Comparison of ENCODE assay signal across 9 mouse cellular contexts in the genomic region with DNA sequence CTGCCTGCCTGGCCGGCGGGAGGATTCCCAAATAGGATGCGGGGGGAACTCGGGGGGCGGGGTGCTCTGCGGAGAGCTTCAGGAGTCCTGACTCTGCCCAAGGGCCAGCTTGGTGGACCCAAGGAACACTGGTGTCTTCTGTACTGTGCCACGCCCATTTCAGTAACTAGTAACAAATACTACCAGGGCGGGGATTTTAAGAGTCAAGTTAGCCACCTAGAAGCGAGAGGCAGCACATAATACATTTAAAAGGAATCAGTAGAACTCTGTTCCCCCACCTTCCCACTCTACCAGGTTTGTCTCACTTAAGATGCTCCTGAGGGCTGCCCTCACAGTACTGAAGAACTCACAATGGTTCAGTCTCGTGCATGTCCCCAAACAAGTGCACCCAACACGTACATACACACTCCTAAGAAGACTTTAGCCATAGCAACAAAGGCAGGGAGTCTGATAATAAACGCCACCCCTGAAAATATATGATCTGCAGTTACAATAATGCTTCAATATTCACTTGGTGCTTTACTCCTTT.
A peak's percentile ranks its signal among the peaks of the same experiment; 100 is the strongest.
DNase-seq lines count a peak whose midpoint lies in the region; ATAC-seq and TF ChIP-seq lines count a peak whose summit lies in the region.
"Had no signal": no experiment of that assay in that cellular context is flagged by ENCODE, and none has a peak within 500 bp of the region (broad histone marks: within the 10 kb centered on the region; RNA-seq: fewer than 3 reads in every experiment).

No protein-coding gene starts in this region.

- H3K36me3 ChIP-seq in embryonic facial prominence, embryonic 15.5 days = no peaks in the 10 kb centered on the region
- no peaks in the 10 kb centered on the region for H3K36me3 ChIP-seq in hindbrain, embryonic 16.5 days (ENCODE audit: control insufficient read depth, insufficient read depth, low read length)
- no peaks in the 10 kb centered on the region for H3K36me3 ChIP-seq in midbrain, embryonic 15.5 days (replicated peaks)

- H3K27me3 ChIP-seq in embryonic facial prominence, embryonic 15.5 days = no peaks in the 10 kb centered on the region
- H3K27me3 ChIP-seq in hindbrain, embryonic 16.5 days (replicated peaks; ENCODE audit: control insufficient read depth, insufficient read depth, low read length) = no peaks in the 10 kb centered on the region
- no peaks in the 10 kb centered on the region for H3K27me3 ChIP-seq in midbrain, embryonic 15.5 days (replicated peaks)

- no peak for DNase-seq in layer of hippocampus, adult 2 months (ENCODE audit: low spot score in 2 of 2)
- DNase-seq in layer of hippocampus, postnatal 36 days = no peak
- DNase-seq in spleen, postnatal 10 days (ENCODE audit: low spot score in 2 of 2) = no peak
- no peak for DNase-seq in Muller cell, postnatal 12 days (ENCODE audit: inconsistent ontology term)
- no peak for DNase-seq in left cerebral cortex, postnatal 14 days (ENCODE audit: low spot score in 2 of 2)

- H3K27ac ChIP-seq in layer of hippocampus, adult 2 months = peak overlapping the region; percentile 57; the same call in 1 of the 2 replicates
- H3K27ac ChIP-seq in embryonic facial prominence, embryonic 15.5 days (replicated peaks) = peak overlapping the region; percentile 66
- H3K27ac ChIP-seq in hindbrain, embryonic 16.5 days (ENCODE audit: low read depth, low read length) = no peak overlapping the region; the same call in 1 of the 2 replicates
- peak overlapping the region; percentile 87 for H3K27ac ChIP-seq in midbrain, embryonic 15.5 days

- H3K4me2 ChIP-seq in embryonic facial prominence, embryonic 15.5 days (replicated peaks) = peak overlapping the region; percentile 51
- peak overlapping the region; percentile 60 for H3K4me2 ChIP-seq in hindbrain, embryonic 16.5 days (ENCODE audit: low read length)
- H3K4me2 ChIP-seq in midbrain, embryonic 15.5 days = peak overlapping the region; percentile 50

- no peak for TF ChIP-seq CTCF in layer of hippocampus, adult 2 months (conservative IDR thresholded peaks at IDR 0.05)

- H3K4me1 ChIP-seq in embryonic facial prominence, embryonic 15.5 days = no peaks in the 10 kb centered on the region
- H3K4me1 ChIP-seq in hindbrain, embryonic 16.5 days (ENCODE audit: control insufficient read depth, insufficient read depth, low read depth, low read length) = no peaks in the 10 kb centered on the region
- no peaks in the 10 kb centered on the region for H3K4me1 ChIP-seq in midbrain, embryonic 15.5 days

- H3K4me3 ChIP-seq in layer of hippocampus, adult 2 months = peak overlapping the region; percentile 65
- H3K4me3 ChIP-seq in embryonic facial prominence, embryonic 15.5 days (replicated peaks) = peak overlapping the region; percentile 58
- peak overlapping the region; percentile 61 for H3K4me3 ChIP-seq in hindbrain, embryonic 16.5 days (ENCODE audit: low read length)
- peak overlapping the region; percentile 56 for H3K4me3 ChIP-seq in midbrain, embryonic 15.5 days
- H3K4me3 ChIP-seq: myocyte had no signal

- no peak overlapping the region for H3K9ac ChIP-seq in embryonic facial prominence, embryonic 15.5 days
- peak overlapping the region; percentile 73 for H3K9ac ChIP-seq in hindbrain, embryonic 16.5 days (ENCODE audit: low read depth, low read length)
- peak overlapping the region; percentile 55 for H3K9ac ChIP-seq in midbrain, embryonic 15.5 days

- WGBS in embryonic facial prominence, embryonic 15.5 days = 25% methylated on average over 12 of the region's 12 CpGs
- WGBS in hindbrain, embryonic 16.5 days = 25% methylated on average over 9 of the region's 12 CpGs
- 24% methylated on average over 12 of the region's 12 CpGs for WGBS in midbrain, embryonic 15.5 days

- ATAC-seq in embryonic facial prominence, embryonic 15.5 days (ENCODE audit: insufficient number of reproducible peaks, low FRiP score, low TSS enrichment, low read depth) = no peak; the same call in 1 of the 2 replicates
- peak; percentile 46; the same call in 1 of the 2 replicates for ATAC-seq in hindbrain, embryonic 16.5 days
- ATAC-seq in midbrain, embryonic 15.5 days (replicated peaks) = peak; percentile 57

- intact Hi-C loops in left cerebral cortex, postnatal 14 days (cut with DNase I) = no loop called here

- no peaks in the 10 kb centered on the region for H3K9me3 ChIP-seq in embryonic facial prominence, embryonic 15.5 days (replicated peaks)
- no peaks in the 10 kb centered on the region for H3K9me3 ChIP-seq in hindbrain, embryonic 16.5 days (ENCODE audit: control insufficient read depth, low read length)
- no peaks in the 10 kb centered on the region for H3K9me3 ChIP-seq in midbrain, embryonic 15.5 days
